Mouse (Mus musculus) embryonic facial prominence, embryonic 10.5 days (tissue): Measurements from ENCODE around the gene Prkaa1. TPM values are rescaled to one million over a fixed set of nuclear protein-coding genes. Genes with fewer than 3 reads are reported as not detected.

Experiments used
- DNase-seq: peaks from one replicate; pipeline ENCODE4 v3.0.0-alpha.2; 2017; ENCODE audit warnings: low spot score
- H3K27ac ChIP-seq: fragments of 300-500 bp; sonication (generic); replicated peaks from 2 replicates; pipeline ENCODE4 v1.5.1; 2016; ENCODE audit warnings: mild to moderate bottlenecking
- H3K27me3 ChIP-seq: fragments of 300-500 bp; sonication (generic); replicated peaks from 2 replicates; pipeline ENCODE4 v1.6.1; 2016; ENCODE audit warnings: low read depth, mild to moderate bottlenecking; ENCODE audit not compliant: poor library complexity, severe bottlenecking
- H3K36me3 ChIP-seq: fragments of 300-500 bp; sonication (generic); replicated peaks from 2 replicates; pipeline ENCODE4 v1.6.1; 2016; ENCODE audit warnings: mild to moderate bottlenecking, moderate library complexity
- H3K4me1 ChIP-seq: fragments of 300-500 bp; sonication (generic); 2 replicates; pipeline ENCODE4 v1.6.1; 2016
- H3K4me3 ChIP-seq: fragments of 300-500 bp; sonication (generic); 2 replicates; pipeline ENCODE4 v1.5.1; 2016; ENCODE audit warnings: mild to moderate bottlenecking, moderate library complexity
- H3K9me3 ChIP-seq: fragments of 300-500 bp; sonication (generic); 2 replicates; pipeline ENCODE4 v1.6.1; 2016; ENCODE audit warnings: mild to moderate bottlenecking
- WGBS: fragments of 180-500 bp; shearing (Covaris S2); methylation state at CpG from one replicate; pipeline ENCODE4 v1.1.7; 2016; 5-methylcytosine and 5-hydroxymethylcytosine counted together
- polyA plus RNA-seq: library from polyadenylated mRNA; unstranded; fragments of >200 nt; fragmentation: Nextera tagmentation; extraction: Ambion mirVana; gene quantifications from 2 replicates; pipeline ENCODE4 v1.2.1, GENCODE M21; 2016

Prkaa1 gene
- polyA plus RNA-seq, 1 experiment from 2014 or later = 16.0 TPM

- 90% methylated on average over 9 of the region's 9 CpGs for WGBS
- Histone ChIP-seq H3K9me3 (no peaks in the 10 kb centered on the region), H3K36me3 (no peaks in the 10 kb centered on the region), H3K4me1 (peaks cover 10% of the 10 kb centered on the region; the same call in 1 of the 2 replicates), H3K27ac (no peak overlapping the region), H3K27me3 (no peaks in the 10 kb centered on the region), H3K4me3 (no peak overlapping the region)
- no peak for DNase-seq
These were observed 11.0 kb downstream of the Prkaa1 start for GRCm38 (mm10) chr15:5154621-5155020.

GRCm38 (mm10) chr15:5155093-5155492, 11.4 kb downstream of the Prkaa1 start:
- 80% methylated on average over 5 of the region's 5 CpGs for WGBS
- Histone ChIP-seq H3K27me3 (no peaks in the 10 kb centered on the region), H3K36me3 (no peaks in the 10 kb centered on the region), H3K9me3 (no peaks in the 10 kb centered on the region), H3K4me3 (no peak overlapping the region), H3K4me1 (peaks cover 10% of the 10 kb centered on the region; the same call in 1 of the 2 replicates), H3K27ac (no peak overlapping the region)
- DNase-seq = no peak

GRCm38 (mm10) chr15:5156355-5156754, 12.7 kb downstream of the Prkaa1 start:
- no peak overlapping the region for H3K4me3 ChIP-seq
- H3K36me3 ChIP-seq = peaks cover 8% of the 10 kb centered on the region
- no peak for DNase-seq
- 88% methylated on average over 4 of the region's 4 CpGs for WGBS
- H3K27ac ChIP-seq = no peak overlapping the region
- H3K9me3 ChIP-seq = no peaks in the 10 kb centered on the region
- H3K4me1 ChIP-seq = peaks cover 10% of the 10 kb centered on the region; the same call in 1 of the 2 replicates
- H3K27me3 ChIP-seq = no peaks in the 10 kb centered on the region

GRCm38 (mm10) chr15:5157386-5157785, 13.7 kb downstream of the Prkaa1 start:
- no peak for DNase-seq
- no peak overlapping the region for H3K4me3 ChIP-seq
- H3K4me1 ChIP-seq = peaks cover 10% of the 10 kb centered on the region; the same call in 1 of the 2 replicates
- WGBS = 87% methylated on average over 1 of the region's 1 CpGs
- H3K27me3 ChIP-seq = no peaks in the 10 kb centered on the region
- H3K27ac ChIP-seq = no peak overlapping the region
- H3K9me3 ChIP-seq = no peaks in the 10 kb centered on the region
- peaks cover 15% of the 10 kb centered on the region for H3K36me3 ChIP-seq

- no peaks in the 10 kb centered on the region for H3K27me3 ChIP-seq
- peaks cover 10% of the 10 kb centered on the region; the same call in 1 of the 2 replicates for H3K4me1 ChIP-seq
- DNase-seq = no peak
- H3K4me3 ChIP-seq = no peak overlapping the region
- no peaks in the 10 kb centered on the region for H3K9me3 ChIP-seq
- H3K36me3 ChIP-seq = peaks cover 27% of the 10 kb centered on the region
- 85% methylated on average over 6 of the region's 6 CpGs for WGBS
- H3K27ac ChIP-seq = no peak overlapping the region
These were observed 15.2 kb downstream of the Prkaa1 start for GRCm38 (mm10) chr15:5158827-5159226.

GRCm38 (mm10) chr15:5165121-5165773, 21.6 kb downstream of the Prkaa1 start:
- no peak overlapping the region for H3K27ac ChIP-seq
- H3K27me3 ChIP-seq = no peaks in the 10 kb centered on the region
- peaks cover 83% of the 10 kb centered on the region for H3K36me3 ChIP-seq
- H3K4me3 ChIP-seq = no peak overlapping the region
- no peaks in the 10 kb centered on the region for H3K9me3 ChIP-seq
- 92% methylated on average over 12 of the region's 12 CpGs for WGBS
- no peaks in the 10 kb centered on the region for H3K4me1 ChIP-seq
- no peak for DNase-seq

- H3K27me3 ChIP-seq = no peaks in the 10 kb centered on the region
- 90% methylated on average over 12 of the region's 12 CpGs for WGBS
- H3K27ac ChIP-seq = no peak overlapping the region
- no peak for DNase-seq
- no peak overlapping the region for H3K4me3 ChIP-seq
- H3K36me3 ChIP-seq = peaks cover 92% of the 10 kb centered on the region
- H3K9me3 ChIP-seq = no peaks in the 10 kb centered on the region
- H3K4me1 ChIP-seq = no peaks in the 10 kb centered on the region
These were observed 29.7 kb downstream of the Prkaa1 start for GRCm38 (mm10) chr15:5173217-5173820.

- no peak for DNase-seq
- Histone ChIP-seq H3K4me3 (peak overlapping the region; percentile 92), H3K27ac (peak overlapping the region; percentile 92), H3K36me3 (0 out of 2 replicates have a peak, but pooled peaks cover 11% of the 10 kb centered on the region), H3K4me1 (peaks cover 17% of the 10 kb centered on the region), H3K9me3 (no peaks in the 10 kb centered on the region), H3K27me3 (no peaks in the 10 kb centered on the region)
- 46% methylated on average over 11 of the region's 11 CpGs for WGBS
These were observed 41.1 kb downstream of the Prkaa1 start for GRCm38 (mm10) chr15:5184668-5185330.

GRCm38 (mm10) chr15:5185366-5186292, 42.0 kb downstream of the Prkaa1 start, which contains the start of gene Ttc33:
Gene Ttc33 (plus strand): TSS chr15:5185525.
- Histone ChIP-seq H3K27ac (peak within 1 kb of the TSS; percentile 92), H3K36me3 (peaks cover 15% of the 10 kb centered on the region; the same call in 1 of the 2 replicates), H3K9me3 (no peaks in the 10 kb centered on the region), H3K27me3 (no peaks in the 10 kb centered on the region), H3K4me1 (peaks cover 17% of the 10 kb centered on the region), H3K4me3 (peak within 1 kb of the TSS; percentile 92)
- DNase-seq = peak; percentile 67
- WGBS = under 1% methylated on average over 55 of the region's 55 CpGs

GRCm38 (mm10) chr15:5186293-5186675, 42.6 kb downstream of the Prkaa1 start:
- no peak for DNase-seq
- H3K4me1 ChIP-seq = peaks cover 17% of the 10 kb centered on the region
- peaks cover 21% of the 10 kb centered on the region for H3K36me3 ChIP-seq
- no peaks in the 10 kb centered on the region for H3K9me3 ChIP-seq
- peak overlapping the region; percentile 92 for H3K4me3 ChIP-seq
- H3K27ac ChIP-seq = peak overlapping the region; percentile 92
- 42% methylated on average over 10 of the region's 10 CpGs for WGBS
- H3K27me3 ChIP-seq = no peaks in the 10 kb centered on the region

- no peaks in the 10 kb centered on the region for H3K9me3 ChIP-seq
- peaks cover 27% of the 10 kb centered on the region for H3K36me3 ChIP-seq
- H3K4me1 ChIP-seq = peaks cover 17% of the 10 kb centered on the region
- no peak for DNase-seq
- WGBS = 54% methylated on average over 4 of the region's 4 CpGs
- no peaks in the 10 kb centered on the region for H3K27me3 ChIP-seq
- no peak overlapping the region for H3K27ac ChIP-seq
- H3K4me3 ChIP-seq = no peak overlapping the region
These were observed 43.5 kb downstream of the Prkaa1 start for GRCm38 (mm10) chr15:5187116-5187515.

- 91% methylated on average over 1 of the region's 1 CpGs for WGBS
- no peaks in the 10 kb centered on the region for H3K27me3 ChIP-seq
- DNase-seq = no peak
- H3K9me3 ChIP-seq = no peaks in the 10 kb centered on the region
- H3K27ac ChIP-seq = no peak overlapping the region
- H3K4me1 ChIP-seq = peaks cover 17% of the 10 kb centered on the region
- peaks cover 27% of the 10 kb centered on the region for H3K36me3 ChIP-seq
- H3K4me3 ChIP-seq = no peak overlapping the region
These were observed 44.4 kb downstream of the Prkaa1 start for GRCm38 (mm10) chr15:5188029-5188428.
